Mouse (Mus musculus) liver, embryonic 16.5 days (tissue): Measurements from ENCODE around the gene Gm8773. TPM values are rescaled to one million over a fixed set of nuclear protein-coding genes. Genes with fewer than 3 reads are reported as not detected.

ENCODE experiments used
- ATAC-seq: fragments of 200-750 bp; cut with Nextera tagmentation; 2 replicates; pipeline ENCODE4 v1.8.0; 2017; ENCODE audit warnings: low read depth, mild to moderate bottlenecking, moderate number of reproducible peaks, moderate library complexity
- H3K27ac ChIP-seq: fragments of 300-500 bp; sonication (generic); 2 replicates; pipeline ENCODE4 v1.5.1; 2014; ENCODE audit warnings: mild to moderate bottlenecking, low read length
- H3K27me3 ChIP-seq: fragments of 300-500 bp; sonication (generic); 2 replicates; pipeline ENCODE4 v1.6.1; 2014; ENCODE audit warnings: low read depth, low read length, mixed read lengths; ENCODE audit not compliant: control insufficient read depth, insufficient read depth
- H3K36me3 ChIP-seq: fragments of 300-500 bp; sonication (generic); 2 replicates; pipeline ENCODE4 v1.6.1; 2014; ENCODE audit warnings: mild to moderate bottlenecking; ENCODE audit not compliant: control insufficient read depth, insufficient read depth
- H3K4me1 ChIP-seq: fragments of 300-500 bp; sonication (generic); 2 replicates; pipeline ENCODE4 v1.6.1; 2014; ENCODE audit warnings: low read depth, low read length, mixed read lengths; ENCODE audit not compliant: control insufficient read depth
- H3K4me2 ChIP-seq: fragments of 300-500 bp; sonication (generic); 2 replicates; pipeline ENCODE4 v1.6.1; 2014; ENCODE audit warnings: low read depth, low read length, mixed read lengths
- H3K4me3 ChIP-seq: fragments of 300-500 bp; sonication (generic); 2 replicates; pipeline ENCODE4 v1.5.1; 2014; ENCODE audit warnings: low read depth, mild to moderate bottlenecking, low read length
- H3K9ac ChIP-seq: fragments of 300-500 bp; sonication (generic); 2 replicates; pipeline ENCODE4 v1.6.1; 2014; ENCODE audit warnings: low read depth, low read length
- H3K9me3 ChIP-seq: fragments of 300-500 bp; sonication (generic); replicated peaks from 2 replicates; pipeline ENCODE4 v1.6.1; 2016; ENCODE audit warnings: low read length; ENCODE audit not compliant: control insufficient read depth
- WGBS: fragments of 180-500 bp; shearing (Covaris S2); extraction: QIAGEN DNeasy Blood & Tissue Kit; methylation state at CpG from one replicate; pipeline ENCODE4 v1.1.7; 2014; ENCODE audit not compliant: insufficient replicate concordance; 5-methylcytosine and 5-hydroxymethylcytosine counted together
- polyA plus RNA-seq: library from polyadenylated mRNA; unstranded; fragments of >200 nt; fragmentation: Nextera tagmentation; extraction: Ambion mirVana; gene quantifications from 2 replicates; pipeline ENCODE4 v1.2.1, GENCODE M21; 2015

The Gm8773 gene
- polyA plus RNA-seq, 1 experiment from 2014 or later = 0.18 TPM

- WGBS = 53% methylated on average over 4 of the region's 4 CpGs
- no peak for ATAC-seq
Measured at GRCm38 (mm10) chr5:5561041-5561706, 12.4 kb upstream of the Gm8773 start.

GRCm38 (mm10) chr5:5562435-5562834 is 11.2 kb upstream of the Gm8773 start:
- no peak for ATAC-seq
- H3K4me2 ChIP-seq = no peak overlapping the region
- no peaks in the 10 kb centered on the region for H3K9me3 ChIP-seq
- H3K9ac ChIP-seq = no peak overlapping the region
- H3K27ac ChIP-seq = no peak overlapping the region
- WGBS = 51% methylated on average over 3 of the region's 3 CpGs
- H3K4me3 ChIP-seq = no peak overlapping the region
- H3K4me1 ChIP-seq = peaks cover 7% of the 10 kb centered on the region
- H3K27me3 ChIP-seq = no peaks in the 10 kb centered on the region
- H3K36me3 ChIP-seq = no peaks in the 10 kb centered on the region

More at GRCm38 (mm10) chr5:5561041-5561706, 12.4 kb upstream of the Gm8773 start:
- no peaks in the 10 kb centered on the region for H3K36me3 ChIP-seq
- peaks cover 7% of the 10 kb centered on the region for H3K4me1 ChIP-seq
- no peak overlapping the region for H3K4me3 ChIP-seq
- H3K4me2 ChIP-seq = no peak overlapping the region
- H3K27me3 ChIP-seq = no peaks in the 10 kb centered on the region
- H3K27ac ChIP-seq = no peak overlapping the region
- H3K9me3 ChIP-seq = no peaks in the 10 kb centered on the region
- no peak overlapping the region for H3K9ac ChIP-seq

GRCm38 (mm10) chr5:5587686-5588085 is 14.1 kb downstream of the Gm8773 start:
- no peaks in the 10 kb centered on the region for H3K36me3 ChIP-seq
- 66% methylated on average over 3 of the region's 3 CpGs for WGBS
- H3K27me3 ChIP-seq = no peaks in the 10 kb centered on the region
- H3K4me2 ChIP-seq = no peak overlapping the region
- H3K4me1 ChIP-seq = no peaks in the 10 kb centered on the region
- no peak overlapping the region for H3K27ac ChIP-seq
- no peaks in the 10 kb centered on the region for H3K9me3 ChIP-seq
- ATAC-seq = no peak
- no peak overlapping the region for H3K4me3 ChIP-seq
- H3K9ac ChIP-seq = no peak overlapping the region

GRCm38 (mm10) chr5:5610540-5610939 is 36.9 kb downstream of the Gm8773 start:
- no peak overlapping the region for H3K4me3 ChIP-seq
- no peak overlapping the region for H3K9ac ChIP-seq
- no peak for ATAC-seq
- no peaks in the 10 kb centered on the region for H3K4me1 ChIP-seq
- no peak overlapping the region for H3K27ac ChIP-seq
- WGBS = 45% methylated on average over 3 of the region's 3 CpGs
- no peaks in the 10 kb centered on the region for H3K27me3 ChIP-seq
- no peaks in the 10 kb centered on the region for H3K9me3 ChIP-seq
- no peaks in the 10 kb centered on the region for H3K36me3 ChIP-seq
- no peak overlapping the region for H3K4me2 ChIP-seq

- Histone ChIP-seq H3K4me3 (no peak overlapping the region), H3K9me3 (no peaks in the 10 kb centered on the region), H3K9ac (no peak overlapping the region), H3K4me1 (no peaks in the 10 kb centered on the region), H3K27me3 (no peaks in the 10 kb centered on the region), H3K36me3 (no peaks in the 10 kb centered on the region), H3K27ac (no peak overlapping the region), H3K4me2 (no peak overlapping the region)
- ATAC-seq = no peak
- WGBS = 43% methylated on average over 4 of the region's 4 CpGs
Measured at GRCm38 (mm10) chr5:5618329-5618728, 44.7 kb downstream of the Gm8773 start.

- no peak for ATAC-seq
- H3K36me3 ChIP-seq = no peaks in the 10 kb centered on the region
- H3K4me2 ChIP-seq = no peak overlapping the region
- no peaks in the 10 kb centered on the region for H3K9me3 ChIP-seq
- no peaks in the 10 kb centered on the region for H3K4me1 ChIP-seq
- no peak overlapping the region for H3K27ac ChIP-seq
- no peak overlapping the region for H3K9ac ChIP-seq
- no peak overlapping the region for H3K4me3 ChIP-seq
- WGBS = 59% methylated on average over 3 of the region's 3 CpGs
- no peaks in the 10 kb centered on the region for H3K27me3 ChIP-seq
Measured at GRCm38 (mm10) chr5:5625491-5625890, 51.9 kb downstream of the Gm8773 start.

Other genes with a start within 250 kb of the Gm8773 start
- gene Cdk14, start 153.5 kb upstream of the Gm8773 start, polyA plus RNA-seq = 0.92 and 1.1 TPM in 2 replicates
- not detected in 2 replicates for gene 1700015F17Rik, start 94.7 kb upstream of the Gm8773 start, polyA plus RNA-seq
- 12.1 and 13.5 TPM in 2 replicates for gene Cldn12, start 58.8 kb upstream of the Gm8773 start, polyA plus RNA-seq
- gene Gtpbp10, start 14.3 kb upstream of the Gm8773 start, polyA plus RNA-seq = 7.0 and 7.1 TPM in 2 replicates
- gene Cfap69, start 90.4 kb downstream of the Gm8773 start, polyA plus RNA-seq = 0.19 and 0.70 TPM in 2 replicates
- 4.6 and 5.1 TPM in 2 replicates for gene Steap2, start 120.8 kb downstream of the Gm8773 start, polyA plus RNA-seq
- 3.1 and 3.4 TPM in 2 replicates for gene Steap1, start 175.5 kb downstream of the Gm8773 start, polyA plus RNA-seq